Mouse (Mus musculus) induced T-regulatory cell, adult 2 months (primary cell): Measurements from ENCODE around the gene Trappc3.
A peak's percentile ranks its signal among the peaks of the same experiment; 100 is the strongest.

Experiments used
- DNase-seq: peaks from one replicate; pipeline ENCODE4 v3.0.0-alpha.2; 2012; ENCODE audit warnings: low read depth

Trappc3 gene

GRCm38 (mm10) chr4:126278961-126279360, 16.8 kb downstream of the Trappc3 start:
- DNase-seq: no peak

GRCm38 (mm10) chr4:126281706-126282105, 19.6 kb downstream of the Trappc3 start:
- no peak for DNase-seq

- DNase-seq: no peak
These were observed 21.5 kb downstream of the Trappc3 start for GRCm38 (mm10) chr4:126283582-126283981.

GRCm38 (mm10) chr4:126286492-126286891, 24.4 kb downstream of the Trappc3 start, which contains the start of gene Col8a2:
Gene Col8a2 (plus strand): TSS chr4:126286793.
- peak; percentile 40 for DNase-seq

DNA sequence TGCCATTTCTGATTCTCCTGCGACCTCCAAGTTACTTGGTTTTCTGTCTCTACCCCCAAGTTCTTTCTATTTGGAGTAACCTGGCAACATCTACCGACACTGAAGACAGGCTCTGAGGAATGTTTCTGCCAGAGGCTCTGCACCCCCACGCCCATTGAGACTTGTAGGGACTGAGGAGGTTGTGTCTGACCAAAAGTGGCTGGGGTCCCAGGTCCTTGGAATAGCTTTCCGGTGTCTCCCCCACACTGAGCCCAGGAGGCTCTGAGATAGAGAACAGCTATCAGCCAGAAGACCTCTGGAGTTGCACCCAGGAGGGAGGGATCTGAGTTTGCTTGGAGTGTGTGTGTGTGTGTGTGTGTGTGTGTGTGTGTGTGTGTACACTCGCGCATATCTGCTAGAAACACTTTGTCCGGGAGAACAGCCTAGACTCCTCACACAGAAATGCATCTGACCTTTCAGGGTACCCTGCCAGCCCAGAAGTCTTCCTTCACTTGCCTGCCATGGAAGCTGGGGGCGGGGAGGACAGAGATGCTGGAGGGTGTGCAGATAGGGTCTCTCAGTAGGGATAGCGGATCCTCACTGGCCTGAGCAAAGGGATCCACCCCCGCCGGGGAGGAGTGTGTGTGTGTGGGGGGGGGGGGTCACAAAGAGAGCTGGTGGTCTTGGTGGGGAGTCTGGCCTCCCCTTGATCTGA, 25.3 kb downstream of the Trappc3 start:
- no peak for DNase-seq

DNA sequence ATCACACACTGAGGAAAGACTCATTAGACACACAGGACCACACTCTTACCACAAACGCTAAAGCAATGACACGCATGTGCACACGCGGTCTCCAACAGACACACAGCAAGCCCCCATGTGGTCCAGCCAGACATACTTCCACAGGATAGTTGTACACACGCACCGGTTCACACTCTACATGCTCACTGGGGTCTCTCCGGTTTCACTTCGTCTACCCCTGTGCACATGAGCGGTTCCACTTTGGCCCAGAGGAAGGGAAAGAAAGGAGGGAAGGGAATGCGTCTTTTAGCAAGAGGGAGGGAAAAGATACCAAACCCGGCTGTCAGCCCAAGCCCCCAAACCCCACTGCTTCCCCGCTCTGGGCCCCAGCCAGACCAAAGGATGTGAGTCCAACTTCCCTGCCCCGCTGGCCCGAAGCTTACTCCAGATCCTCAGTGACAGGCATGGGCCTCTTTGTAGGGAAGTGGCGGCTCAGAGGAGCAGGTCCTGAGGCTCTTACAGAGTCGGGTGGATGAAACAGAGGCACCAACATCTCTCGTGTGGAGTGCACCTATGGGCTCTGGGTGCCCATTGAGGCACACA, 26.1 kb downstream of the Trappc3 start:
- DNase-seq: no peak

DNA sequence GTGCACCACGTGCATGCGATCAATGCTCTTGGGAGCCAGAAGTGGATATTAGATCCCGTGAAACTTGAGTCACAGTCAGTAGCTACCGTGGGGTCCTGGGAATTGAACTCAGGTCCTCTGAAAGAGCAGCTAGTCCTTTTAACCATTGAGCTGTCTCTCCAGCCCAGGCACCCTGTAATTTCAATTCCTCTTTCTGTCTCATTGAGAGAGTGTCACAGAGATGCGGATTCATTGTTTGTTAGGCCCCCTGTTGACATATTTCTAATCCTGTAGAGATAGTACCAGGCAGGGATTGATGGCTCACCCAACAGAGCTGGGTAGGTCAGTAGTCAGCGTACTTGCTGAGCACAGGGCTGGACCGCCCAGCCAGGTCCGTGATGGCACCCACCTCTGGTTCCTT, 28.2 kb downstream of the Trappc3 start:
- no peak for DNase-seq

- DNase-seq: no peak
These were observed 29.1 kb downstream of the Trappc3 start for GRCm38 (mm10) chr4:126291196-126291595.

DNA sequence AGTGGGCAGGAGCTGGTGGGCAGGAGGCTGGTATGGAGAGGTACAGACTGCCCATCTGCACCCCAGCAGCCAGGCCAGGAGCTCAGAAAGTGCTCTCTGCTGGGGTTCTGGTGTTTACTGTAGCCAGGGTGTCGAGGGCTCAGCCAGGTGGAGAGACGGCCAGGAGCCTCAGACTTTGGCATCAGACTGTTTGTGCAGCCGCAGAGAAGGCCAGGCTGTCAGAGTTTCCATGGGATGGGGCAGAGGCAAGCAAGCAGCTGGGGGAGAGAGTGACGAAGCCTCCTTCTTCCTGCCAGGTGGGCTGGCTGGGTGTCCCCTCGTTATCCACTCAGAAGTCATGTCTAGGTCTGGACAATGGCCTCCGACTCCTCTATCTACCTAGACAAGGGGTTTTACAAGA, 33.0 kb downstream of the Trappc3 start:
- no peak for DNase-seq

- no peak for DNase-seq
These were observed 33.8 kb downstream of the Trappc3 start for GRCm38 (mm10) chr4:126295937-126296336.

DNA sequence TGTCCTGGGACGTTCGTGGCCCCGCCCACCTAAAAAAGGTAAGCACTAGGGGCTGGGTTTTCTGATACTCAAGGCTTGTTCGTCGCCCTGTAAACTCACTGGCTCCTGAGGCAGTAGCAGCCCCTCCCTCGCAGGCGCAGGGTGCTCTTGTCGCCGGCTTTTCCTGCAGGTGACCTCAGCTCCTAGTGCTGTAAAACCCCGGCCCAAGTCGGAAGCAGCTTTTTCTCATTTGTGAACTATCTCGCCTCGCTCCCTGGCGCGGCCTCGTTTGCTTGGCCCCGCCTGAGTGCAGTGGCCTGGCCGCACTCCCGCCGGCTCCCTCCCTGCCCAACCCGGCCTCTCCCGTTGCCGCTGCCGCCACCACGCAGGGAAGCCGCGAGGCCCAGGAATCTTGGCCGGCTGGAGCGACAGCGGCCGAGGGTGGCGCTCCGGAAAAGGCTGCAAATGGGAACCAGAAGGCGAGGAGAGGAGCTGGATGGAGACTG, 34.5 kb downstream of the Trappc3 start:
- peak; percentile 62 for DNase-seq

DNA sequence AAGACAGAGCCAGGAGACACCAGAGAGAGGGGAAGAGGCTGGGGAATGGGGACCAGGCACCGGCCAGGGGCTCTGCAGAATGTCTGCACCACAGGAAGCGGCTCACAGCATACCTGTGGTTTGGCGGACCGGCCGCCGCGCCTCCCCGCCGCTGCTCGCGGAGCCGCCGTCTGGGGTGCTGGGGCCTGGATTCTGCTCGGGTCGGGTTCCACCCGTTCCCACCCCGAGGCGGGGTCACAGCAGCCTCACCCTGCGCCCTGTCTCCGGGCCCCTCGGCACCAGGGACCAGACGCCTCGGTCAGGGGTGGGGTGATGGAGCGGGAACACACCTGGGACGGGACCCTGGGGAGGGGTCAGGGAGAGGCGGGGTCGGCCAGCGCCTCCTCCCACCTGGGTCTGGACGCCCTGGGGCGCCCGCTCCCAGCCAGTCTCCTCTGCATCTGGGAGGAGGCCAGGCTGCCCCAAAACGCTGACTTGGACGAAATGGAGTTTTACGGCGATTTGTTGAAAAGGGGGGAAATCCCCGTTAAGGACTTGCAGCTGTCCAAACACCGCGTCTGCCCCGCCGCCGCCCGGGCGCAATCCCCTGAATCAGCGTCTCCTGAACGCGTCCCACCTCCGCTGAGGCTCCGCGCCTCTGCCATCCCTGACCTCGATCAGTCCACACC, 38.9 kb downstream of the Trappc3 start:
- peak; percentile 58 for DNase-seq

- peak; percentile 36 for DNase-seq
These were observed 39.6 kb downstream of the Trappc3 start for GRCm38 (mm10) chr4:126301584-126302309.

DNA sequence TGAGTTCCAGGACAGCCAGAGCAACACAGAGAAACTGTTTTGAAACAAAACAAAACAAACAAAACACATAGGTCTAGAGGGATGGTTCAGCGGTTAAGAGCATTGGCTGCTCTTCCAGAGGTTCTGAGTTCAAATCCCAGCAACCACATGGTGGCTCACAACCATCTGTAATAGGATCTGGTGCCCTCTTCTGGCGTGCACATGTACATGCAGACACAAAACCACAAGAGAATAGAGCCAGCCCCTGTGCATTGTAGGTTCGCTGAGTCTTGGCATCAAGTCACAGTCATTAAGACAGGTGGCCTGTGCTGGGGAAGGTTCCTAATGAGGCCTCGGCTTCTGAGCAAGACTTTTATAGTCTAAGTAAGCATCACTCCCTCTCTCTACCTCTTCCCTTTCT, 41.8 kb downstream of the Trappc3 start:
- DNase-seq: peak; percentile 61

GRCm38 (mm10) chr4:126305428-126305827, 43.3 kb downstream of the Trappc3 start:
- no peak for DNase-seq

GRCm38 (mm10) chr4:126306058-126306457, 43.9 kb downstream of the Trappc3 start:
- no peak for DNase-seq

- no peak for DNase-seq
These were observed 44.7 kb downstream of the Trappc3 start for GRCm38 (mm10) chr4:126306827-126307226.

GRCm38 (mm10) chr4:126309211-126309921, 47.2 kb downstream of the Trappc3 start:
- DNase-seq: no peak

DNA sequence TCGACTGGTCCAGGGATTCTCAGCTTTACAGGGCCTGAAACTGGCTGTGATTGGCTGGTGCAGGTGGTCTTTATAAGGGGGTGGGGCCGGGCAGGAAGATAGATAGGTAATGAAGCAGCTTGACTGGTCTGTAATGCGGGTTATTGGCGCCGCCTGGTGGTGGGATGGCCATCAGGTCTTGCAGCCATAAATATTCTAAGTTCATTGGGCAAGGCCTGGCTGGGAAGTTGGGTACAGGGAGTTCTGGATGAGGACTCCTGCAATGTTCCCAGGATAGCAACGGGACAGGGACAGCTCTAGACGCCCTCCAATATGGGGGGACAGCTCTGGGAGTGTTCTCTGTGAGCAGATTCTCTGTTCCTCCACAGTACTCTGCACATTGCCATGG, 47.8 kb downstream of the Trappc3 start:
- DNase-seq: peak; percentile 89

DNA sequence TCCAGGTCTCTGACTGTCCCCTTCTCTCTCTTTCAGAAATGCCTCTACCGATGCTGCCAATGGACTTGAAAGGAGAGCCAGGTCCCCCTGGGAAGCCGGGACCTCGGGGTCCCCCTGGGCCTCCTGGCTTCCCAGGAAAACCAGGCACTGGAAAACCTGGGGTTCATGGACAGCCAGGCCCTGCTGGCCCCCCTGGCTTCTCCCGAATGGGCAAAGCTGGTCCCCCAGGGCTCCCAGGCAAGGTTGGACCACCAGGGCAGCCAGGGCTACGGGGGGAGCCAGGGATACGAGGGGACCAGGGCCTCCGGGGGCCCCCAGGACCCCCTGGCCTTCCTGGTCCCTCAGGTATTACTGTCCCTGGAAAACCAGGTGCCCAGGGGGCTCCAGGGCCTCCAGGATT, 48.2 kb downstream of the Trappc3 start:
- DNase-seq: no peak

DNA sequence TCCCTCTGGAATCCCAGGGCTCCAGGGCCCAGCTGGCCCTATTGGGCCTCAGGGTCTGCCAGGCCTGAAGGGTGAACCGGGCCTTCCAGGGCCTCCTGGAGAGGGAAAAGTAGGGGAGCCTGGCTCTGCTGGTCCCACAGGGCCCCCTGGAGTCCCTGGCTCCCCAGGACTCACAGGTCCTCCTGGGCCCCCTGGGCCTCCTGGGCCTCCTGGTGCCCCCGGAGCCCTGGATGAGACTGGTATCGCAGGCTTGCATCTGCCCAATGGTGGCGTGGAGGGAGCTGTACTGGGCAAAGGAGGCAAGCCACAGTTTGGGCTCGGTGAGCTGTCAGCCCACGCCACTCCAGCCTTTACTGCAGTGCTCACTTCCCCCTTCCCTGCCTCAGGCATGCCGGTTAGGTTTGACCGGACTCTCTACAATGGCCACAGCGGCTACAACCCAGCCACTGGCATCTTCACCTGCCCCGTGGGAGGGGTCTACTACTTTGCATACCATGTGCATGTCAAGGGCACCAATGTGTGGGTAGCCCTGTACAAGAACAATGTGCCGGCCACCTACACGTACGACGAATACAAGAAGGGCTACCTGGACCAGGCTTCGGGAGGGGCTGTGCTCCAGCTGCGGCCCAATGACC, 49.6 kb downstream of the Trappc3 start:
- DNase-seq: no peak
